Mouse (Mus musculus) neural tube, embryonic 13.5 days (tissue): Measurements from ENCODE around the gene Tmem253. TPM values are rescaled to one million over a fixed set of nuclear protein-coding genes. Genes with fewer than 3 reads are reported as not detected.

Experiments used
- ATAC-seq: fragments of 200-750 bp; cut with Nextera tagmentation; 2 replicates; pipeline ENCODE4 v1.8.0; 2017; ENCODE audit warnings: low read depth, mild to moderate bottlenecking, moderate TSS enrichment, moderate library complexity
- H3K27ac ChIP-seq: fragments of 300-500 bp; sonication (generic); replicated peaks from 2 replicates; pipeline ENCODE4 v1.5.1; 2015; ENCODE audit warnings: moderate library complexity, mild to moderate bottlenecking, inconsistent platforms
- H3K27me3 ChIP-seq: fragments of 300-500 bp; sonication (generic); 2 replicates; pipeline ENCODE4 v1.6.1; 2015; ENCODE audit warnings: mild to moderate bottlenecking, inconsistent platforms
- H3K36me3 ChIP-seq: fragments of 300-500 bp; sonication (generic); 2 replicates; pipeline ENCODE4 v1.6.1; 2015; ENCODE audit warnings: mild to moderate bottlenecking, inconsistent platforms
- H3K4me1 ChIP-seq: fragments of 300-500 bp; sonication (generic); replicated peaks from 2 replicates; pipeline ENCODE4 v1.6.1; 2015; ENCODE audit warnings: inconsistent platforms
- H3K4me2 ChIP-seq: fragments of 300-500 bp; sonication (generic); 2 replicates; pipeline ENCODE4 v1.6.1; 2015; ENCODE audit warnings: inconsistent platforms, mild to moderate bottlenecking, moderate library complexity
- H3K4me3 ChIP-seq: fragments of 300-500 bp; sonication (generic); 2 replicates; pipeline ENCODE4 v1.5.1; 2015; ENCODE audit warnings: mild to moderate bottlenecking, inconsistent platforms
- H3K9ac ChIP-seq: fragments of 300-500 bp; sonication (generic); 2 replicates; pipeline ENCODE4 v1.6.1; 2015; ENCODE audit warnings: moderate library complexity, mild to moderate bottlenecking, inconsistent platforms
- H3K9me3 ChIP-seq: fragments of 300-500 bp; sonication (generic); 2 replicates; pipeline ENCODE4 v1.6.1; 2016; ENCODE audit warnings: inconsistent platforms
- WGBS: fragments of 180-500 bp; shearing (Covaris S2); methylation state at CpG from one replicate; pipeline ENCODE4 v1.1.7; 2015; 5-methylcytosine and 5-hydroxymethylcytosine counted together
- polyA plus RNA-seq: library from polyadenylated mRNA; unstranded; fragments of >200 nt; fragmentation: Nextera tagmentation; extraction: Ambion mirVana; gene quantifications from 2 replicates; pipeline ENCODE4 v1.2.1, GENCODE M21; 2015

Gene Tmem253
- not detected in 2 replicates for polyA plus RNA-seq

- no peaks in the 10 kb centered on the region for H3K9me3 ChIP-seq
- H3K9ac ChIP-seq, result peak within 1 kb of the TSS; percentile 91
- peaks cover 68% of the 10 kb centered on the region for H3K4me1 ChIP-seq
- H3K4me2 ChIP-seq, result peak within 1 kb of the TSS; percentile 72
- no peak for ATAC-seq
- H3K4me3 ChIP-seq, result peak within 1 kb of the TSS; percentile 64
- peak within 1 kb of the TSS; percentile 98 for H3K27ac ChIP-seq
- H3K36me3 ChIP-seq, result no peaks in the 10 kb centered on the region
- 20% methylated on average over 6 of the region's 6 CpGs for WGBS
- no peaks in the 10 kb centered on the region for H3K27me3 ChIP-seq
Measured at GRCm38 (mm10) chr14:52015445-52016100, at the start of gene Tmem253. Tmem253 (plus strand) TSS chr14:52015658.

- Histone ChIP-seq H3K4me2 (no peak overlapping the region), H3K27me3 (no peaks in the 10 kb centered on the region), H3K36me3 (no peaks in the 10 kb centered on the region), H3K4me1 (no peaks in the 10 kb centered on the region), H3K9me3 (no peaks in the 10 kb centered on the region), H3K27ac (no peak overlapping the region), H3K4me3 (no peak overlapping the region), H3K9ac (no peak overlapping the region)
- no peak for ATAC-seq
- 84% methylated on average over 3 of the region's 3 CpGs for WGBS
Measured at GRCm38 (mm10) chr14:51967400-51967799, 48.1 kb upstream of the Tmem253 start.

- peaks cover 10% of the 10 kb centered on the region for H3K4me1 ChIP-seq
- H3K9me3 ChIP-seq, result no peaks in the 10 kb centered on the region
- 94% methylated on average over 3 of the region's 3 CpGs for WGBS
- no peak overlapping the region for H3K4me3 ChIP-seq
- no peaks in the 10 kb centered on the region for H3K27me3 ChIP-seq
- ATAC-seq, result no peak
- H3K9ac ChIP-seq, result no peak overlapping the region
- no peak overlapping the region for H3K27ac ChIP-seq
- H3K4me2 ChIP-seq, result no peak overlapping the region
- no peaks in the 10 kb centered on the region for H3K36me3 ChIP-seq
Measured at GRCm38 (mm10) chr14:51979252-51979651, 36.2 kb upstream of the Tmem253 start.

DNA sequence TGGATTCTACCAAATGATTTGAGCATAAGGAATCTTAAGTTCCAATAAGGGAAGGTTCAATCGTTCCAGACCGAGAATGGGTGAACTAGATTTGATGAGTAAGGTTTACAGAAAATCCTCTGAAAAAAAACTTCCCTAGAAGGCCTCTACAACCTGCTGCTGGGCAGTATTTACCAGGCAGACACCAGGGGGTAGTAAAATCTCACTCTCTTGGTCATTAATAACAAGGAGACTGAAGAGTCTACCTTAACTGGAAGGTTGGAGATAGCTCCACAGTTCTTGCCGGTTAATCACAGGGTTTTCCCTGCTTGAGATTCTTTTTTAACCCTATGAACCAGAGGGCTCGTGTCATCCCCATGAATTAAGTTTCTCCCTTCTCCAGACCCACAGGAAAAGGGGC lies 32.2 kb upstream of the Tmem253 start:
- peaks cover 37% of the 10 kb centered on the region for H3K4me1 ChIP-seq
- no peaks in the 10 kb centered on the region for H3K27me3 ChIP-seq
- H3K4me3 ChIP-seq, result no peak overlapping the region
- no peak for ATAC-seq
- WGBS, result 58% methylated on average over 4 of the region's 4 CpGs
- H3K9ac ChIP-seq, result no peak overlapping the region
- no peaks in the 10 kb centered on the region for H3K9me3 ChIP-seq
- H3K27ac ChIP-seq, result no peak overlapping the region
- H3K36me3 ChIP-seq, result peaks cover 10% of the 10 kb centered on the region
- peak overlapping the region; percentile 82 for H3K4me2 ChIP-seq

- Histone ChIP-seq H3K36me3 (peaks cover 15% of the 10 kb centered on the region), H3K4me1 (peaks cover 40% of the 10 kb centered on the region), H3K4me3 (peak overlapping the region; percentile 74), H3K27me3 (no peaks in the 10 kb centered on the region), H3K9me3 (no peaks in the 10 kb centered on the region), H3K9ac (peak overlapping the region; percentile 83), H3K4me2 (peak overlapping the region; percentile 82), H3K27ac (peak overlapping the region; percentile 90)
- no peak for ATAC-seq
- WGBS, result 9% methylated on average over 10 of the region's 10 CpGs
Measured at GRCm38 (mm10) chr14:51983855-51984246, 31.6 kb upstream of the Tmem253 start.

GRCm38 (mm10) chr14:51984247-51985231 lies 30.9 kb upstream of the Tmem253 start, which contains the start of gene Arhgef40:
Arhgef40 (plus strand) TSS chr14:51984719.
- WGBS, result 0% methylated on average over 50 of the region's 74 CpGs
- peak within 1 kb of the TSS; percentile 82 for H3K4me2 ChIP-seq
- H3K9ac ChIP-seq, result peak within 1 kb of the TSS; percentile 83

DNA sequence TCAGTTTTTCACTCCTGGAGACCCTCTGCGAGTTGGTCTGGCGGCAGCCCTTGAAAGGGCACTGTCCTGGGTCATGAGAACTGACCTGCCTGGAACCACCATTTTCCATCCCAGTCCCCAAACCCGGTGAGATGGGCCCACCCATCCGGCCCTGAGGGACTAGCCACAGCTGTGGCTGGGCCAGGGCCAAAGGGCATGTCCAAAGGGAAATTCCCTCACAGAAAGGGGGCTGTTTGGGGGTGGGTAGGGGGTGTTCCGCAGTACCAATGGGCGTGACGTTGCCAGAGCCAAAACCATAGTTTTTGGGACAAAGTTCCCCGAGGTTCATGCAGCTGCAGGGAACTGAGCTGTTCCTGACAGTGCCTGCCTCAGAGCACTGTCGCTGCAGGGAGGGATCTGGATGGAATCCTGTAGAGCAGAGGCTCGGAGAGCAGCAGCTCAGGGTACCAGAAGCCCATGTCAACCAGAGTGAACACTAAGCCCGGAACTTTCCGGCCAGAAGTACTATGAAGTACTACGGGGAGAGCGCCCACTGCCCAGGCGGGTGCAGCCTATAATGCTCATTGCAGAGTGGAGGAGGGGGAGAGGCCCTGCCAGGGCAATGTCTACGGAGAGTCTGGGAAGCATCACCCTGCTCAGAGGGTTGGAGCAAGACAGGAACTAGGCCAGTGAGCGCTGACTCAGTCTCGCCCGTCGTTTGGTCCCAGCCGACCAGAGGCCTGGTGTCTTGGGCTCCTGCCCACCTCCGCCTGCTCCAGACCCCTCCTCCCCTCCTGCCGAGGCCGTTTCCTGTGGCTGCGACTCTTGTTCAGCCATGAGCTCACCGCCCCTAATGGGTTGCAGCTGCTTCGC lies 29.9 kb upstream of the Tmem253 start:
- 0% methylated on average over 26 of the region's 27 CpGs for WGBS
- Histone ChIP-seq H3K9me3 (no peaks in the 10 kb centered on the region), H3K4me1 (peaks cover 46% of the 10 kb centered on the region), H3K9ac (peak overlapping the region; percentile 83), H3K36me3 (peaks cover 32% of the 10 kb centered on the region), H3K27ac (peak overlapping the region; percentile 90), H3K4me3 (peak overlapping the region; percentile 74), H3K27me3 (no peaks in the 10 kb centered on the region), H3K4me2 (peak overlapping the region; percentile 82)
- peak; percentile 51 for ATAC-seq

More at GRCm38 (mm10) chr14:51984247-51985231, 30.9 kb upstream of the Tmem253 start, which contains the start of gene Arhgef40:
- H3K9me3 ChIP-seq, result no peaks in the 10 kb centered on the region
- peaks cover 46% of the 10 kb centered on the region for H3K4me1 ChIP-seq
- H3K27me3 ChIP-seq, result no peaks in the 10 kb centered on the region
- H3K4me3 ChIP-seq, result peak within 1 kb of the TSS; percentile 74
- ATAC-seq, result peak; percentile 89
- H3K27ac ChIP-seq, result peak within 1 kb of the TSS; percentile 90
- peaks cover 22% of the 10 kb centered on the region for H3K36me3 ChIP-seq

GRCm38 (mm10) chr14:51986153-51986505 lies 29.3 kb upstream of the Tmem253 start:
- Histone ChIP-seq H3K9ac (peak overlapping the region; percentile 83), H3K9me3 (no peaks in the 10 kb centered on the region), H3K4me1 (peaks cover 46% of the 10 kb centered on the region), H3K4me3 (peak overlapping the region; percentile 74), H3K27ac (peak overlapping the region; percentile 90), H3K27me3 (no peaks in the 10 kb centered on the region), H3K4me2 (peak overlapping the region; percentile 82), H3K36me3 (peaks cover 38% of the 10 kb centered on the region)
- ATAC-seq, result no peak
- WGBS, result 5% methylated on average over 7 of the region's 7 CpGs

DNA sequence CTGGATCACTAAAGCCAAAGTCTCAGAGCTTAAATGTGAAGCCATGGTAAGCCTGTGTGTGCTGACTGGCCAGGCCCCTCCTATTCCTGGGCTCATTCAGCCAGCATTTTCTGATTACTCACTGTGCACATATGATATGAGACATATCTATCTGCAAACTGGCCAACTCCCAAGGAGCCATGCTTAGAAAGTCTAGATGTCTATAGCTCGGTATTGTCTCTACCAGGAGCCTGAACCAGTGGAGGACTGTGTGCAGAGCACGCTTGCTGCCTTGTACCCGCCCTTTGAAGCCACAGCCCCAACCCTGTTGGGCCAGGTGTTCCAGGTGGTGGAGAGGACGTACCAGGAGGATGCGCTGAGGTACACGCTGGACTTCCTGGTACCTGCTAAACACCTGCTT lies 28.3 kb upstream of the Tmem253 start:
- peaks cover 49% of the 10 kb centered on the region for H3K36me3 ChIP-seq
- no peak overlapping the region for H3K9ac ChIP-seq
- H3K9me3 ChIP-seq, result no peaks in the 10 kb centered on the region
- H3K4me3 ChIP-seq, result no peak overlapping the region
- H3K4me1 ChIP-seq, result peaks cover 46% of the 10 kb centered on the region
- no peaks in the 10 kb centered on the region for H3K27me3 ChIP-seq
- no peak for ATAC-seq
- H3K27ac ChIP-seq, result no peak overlapping the region
- WGBS, result 97% methylated on average over 6 of the region's 6 CpGs
- peak overlapping the region; percentile 82; the same call in 1 of the 2 replicates for H3K4me2 ChIP-seq

- H3K27me3 ChIP-seq, result no peaks in the 10 kb centered on the region
- H3K9ac ChIP-seq, result peak overlapping the region; percentile 31
- no peaks in the 10 kb centered on the region for H3K9me3 ChIP-seq
- 81% methylated on average over 12 of the region's 12 CpGs for WGBS
- H3K27ac ChIP-seq, result no peak overlapping the region
- no peak for ATAC-seq
- H3K4me2 ChIP-seq, result no peak overlapping the region
- H3K36me3 ChIP-seq, result peaks cover 62% of the 10 kb centered on the region
- peaks cover 41% of the 10 kb centered on the region for H3K4me1 ChIP-seq
- no peak overlapping the region for H3K4me3 ChIP-seq
Measured at GRCm38 (mm10) chr14:51988731-51989130, 26.7 kb upstream of the Tmem253 start.

GRCm38 (mm10) chr14:51989461-51989970 lies 25.9 kb upstream of the Tmem253 start:
- Histone ChIP-seq H3K9ac (peak overlapping the region; percentile 31), H3K9me3 (no peaks in the 10 kb centered on the region), H3K27ac (no peak overlapping the region), H3K36me3 (peaks cover 70% of the 10 kb centered on the region), H3K4me1 (peaks cover 34% of the 10 kb centered on the region), H3K4me3 (no peak overlapping the region), H3K4me2 (no peak overlapping the region), H3K27me3 (no peaks in the 10 kb centered on the region)
- 74% methylated on average over 12 of the region's 12 CpGs for WGBS
- no peak for ATAC-seq
